Mouse (Mus musculus): Measurements from ENCODE around the gene Smc1b. TPM values are rescaled to one million over a fixed set of nuclear protein-coding genes. Genes with fewer than 3 reads are reported as not detected.

Gene Smc1b
- polyA plus RNA-seq, 1 experiment from 2014 or later, result 0.21 TPM

DNA sequence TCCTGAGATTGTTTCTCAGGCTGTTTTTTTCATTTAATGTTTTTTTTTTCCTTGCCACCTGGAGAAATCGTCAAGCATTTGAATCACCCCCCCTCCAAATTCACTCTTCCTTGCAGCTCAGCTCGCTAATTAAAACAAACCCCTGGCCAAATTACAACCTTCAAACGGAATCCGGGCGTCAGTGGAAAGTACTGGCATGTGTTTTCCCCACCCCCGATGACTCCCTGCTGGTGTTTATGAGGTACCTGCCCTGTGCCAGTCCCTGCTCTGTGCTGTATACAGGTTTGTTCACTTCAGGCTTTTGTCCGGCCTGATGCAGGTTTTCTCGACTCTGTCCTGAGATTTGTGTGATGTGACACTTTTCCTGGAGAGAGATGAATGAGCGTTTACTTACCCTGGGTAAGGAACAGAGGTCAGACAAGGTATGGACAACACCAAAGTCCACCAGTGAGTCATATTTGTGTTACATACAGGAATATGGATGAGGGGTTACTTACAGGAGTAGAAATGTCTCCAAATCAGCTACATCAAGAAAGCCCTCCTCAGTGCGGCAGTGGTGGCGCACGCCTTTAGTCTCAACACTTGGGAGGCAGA lies 35.4 kb upstream of the Smc1b start:
- 58% methylated on average over 12 of the region's 12 CpGs for WGBS (ENCODE audit: insufficient replicate concordance)
- H3K36me3 ChIP-seq (ENCODE audit: control insufficient read depth, insufficient read depth), result no peaks in the 10 kb centered on the region
- no peak overlapping the region for H3K9ac ChIP-seq (ENCODE audit: low read depth, low read length)
- H3K27me3 ChIP-seq (ENCODE audit: control insufficient read depth, insufficient read depth, low read depth, low read length), result no peaks in the 10 kb centered on the region
- no peak overlapping the region for H3K4me3 ChIP-seq (ENCODE audit: low read depth, low read length)
- no peak for ATAC-seq (ENCODE audit: low read depth)
- no peak overlapping the region for H3K27ac ChIP-seq (ENCODE audit: low read length)
- H3K4me2 ChIP-seq (ENCODE audit: low read depth, low read length), result no peak overlapping the region
- no peaks in the 10 kb centered on the region for H3K9me3 ChIP-seq (replicated peaks; ENCODE audit: control insufficient read depth, low read length)
- no peaks in the 10 kb centered on the region for H3K4me1 ChIP-seq (ENCODE audit: control insufficient read depth, low read depth, low read length)

- Histone ChIP-seq H3K27me3 (ENCODE audit: control insufficient read depth, insufficient read depth, low read depth, low read length) (no peaks in the 10 kb centered on the region), H3K9me3 (replicated peaks; ENCODE audit: control insufficient read depth, low read length) (no peaks in the 10 kb centered on the region), H3K27ac (ENCODE audit: low read length) (no peak overlapping the region), H3K4me2 (ENCODE audit: low read depth, low read length) (no peak overlapping the region), H3K36me3 (ENCODE audit: control insufficient read depth, insufficient read depth) (no peaks in the 10 kb centered on the region), H3K9ac (ENCODE audit: low read depth, low read length) (no peak overlapping the region), H3K4me3 (ENCODE audit: low read depth, low read length) (no peak overlapping the region), H3K4me1 (ENCODE audit: control insufficient read depth, low read depth, low read length) (no peaks in the 10 kb centered on the region)
- WGBS (ENCODE audit: insufficient replicate concordance), result 31% methylated on average over 11 of the region's 11 CpGs
- no peak for ATAC-seq (ENCODE audit: low read depth)
Measured at GRCm38 (mm10) chr15:85166433-85166933, 34.7 kb upstream of the Smc1b start.

DNA sequence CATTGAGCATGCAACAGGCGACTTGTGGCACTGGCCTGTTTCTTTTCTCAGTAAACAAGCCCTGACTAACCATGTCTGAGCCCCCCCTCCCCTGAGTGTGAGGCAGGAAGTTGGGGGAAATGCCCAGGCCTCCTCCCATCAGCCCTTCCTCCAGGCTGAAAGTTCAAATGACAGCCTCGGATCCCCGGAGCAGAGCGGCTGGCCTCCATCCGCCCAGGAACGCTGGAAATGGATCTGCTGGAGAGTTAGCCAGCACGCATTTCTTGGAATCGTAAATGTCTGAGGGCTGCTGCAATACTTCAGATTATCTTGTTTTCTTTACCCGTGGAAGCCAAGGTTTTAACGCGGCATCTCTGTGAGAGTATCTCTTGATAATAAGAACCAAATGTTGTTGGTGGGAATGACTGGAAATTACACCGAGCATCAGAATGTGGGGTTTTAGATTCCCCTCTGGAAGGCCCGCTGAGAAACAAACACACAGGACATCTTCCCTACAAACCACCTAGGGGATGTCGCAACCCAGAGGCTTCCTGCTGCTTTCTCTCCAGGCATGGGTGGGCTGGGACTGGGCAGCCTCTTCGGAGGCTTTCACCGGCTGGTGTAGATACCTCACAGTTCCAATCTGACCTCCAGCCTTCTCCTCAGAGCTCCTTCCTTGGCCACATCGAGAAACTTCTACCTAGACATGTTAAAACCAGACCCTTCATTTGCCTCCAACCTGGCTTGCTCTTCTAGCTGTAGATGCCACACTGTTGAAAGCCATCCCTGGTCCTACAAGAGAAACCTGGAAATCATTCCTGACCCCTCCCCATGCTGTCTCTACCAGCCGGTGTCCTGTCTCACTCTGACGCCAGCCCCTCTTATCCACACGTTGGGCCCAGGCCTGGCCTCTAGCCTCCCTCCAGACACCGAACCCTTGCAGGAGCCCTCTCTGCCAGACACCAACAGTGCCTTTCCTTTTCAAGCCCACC lies 31.2 kb upstream of the Smc1b start:
- H3K9ac ChIP-seq (ENCODE audit: low read depth, low read length), result no peak overlapping the region
- no peak overlapping the region for H3K4me3 ChIP-seq (ENCODE audit: low read depth, low read length)
- no peaks in the 10 kb centered on the region for H3K4me1 ChIP-seq (ENCODE audit: control insufficient read depth, low read depth, low read length)
- no peak for ATAC-seq (ENCODE audit: low read depth)
- no peaks in the 10 kb centered on the region for H3K36me3 ChIP-seq (ENCODE audit: control insufficient read depth, insufficient read depth)
- H3K9me3 ChIP-seq (replicated peaks; ENCODE audit: control insufficient read depth, low read length), result no peaks in the 10 kb centered on the region
- H3K27ac ChIP-seq (ENCODE audit: low read length), result no peak overlapping the region
- no peaks in the 10 kb centered on the region for H3K27me3 ChIP-seq (ENCODE audit: control insufficient read depth, insufficient read depth, low read depth, low read length)
- H3K4me2 ChIP-seq (ENCODE audit: low read depth, low read length), result no peak overlapping the region
- 36% methylated on average over 21 of the region's 21 CpGs for WGBS (ENCODE audit: insufficient replicate concordance)

GRCm38 (mm10) chr15:85161416-85161815 lies 29.7 kb upstream of the Smc1b start:
- H3K9me3 ChIP-seq (replicated peaks; ENCODE audit: control insufficient read depth, low read length), result no peaks in the 10 kb centered on the region
- no peaks in the 10 kb centered on the region for H3K27me3 ChIP-seq (ENCODE audit: control insufficient read depth, insufficient read depth, low read depth, low read length)
- H3K4me2 ChIP-seq (ENCODE audit: low read depth, low read length), result no peak overlapping the region
- H3K36me3 ChIP-seq (ENCODE audit: control insufficient read depth, insufficient read depth), result no peaks in the 10 kb centered on the region
- no peak overlapping the region for H3K9ac ChIP-seq (ENCODE audit: low read depth, low read length)
- no peak for ATAC-seq (ENCODE audit: low read depth)
- no peak overlapping the region for H3K4me3 ChIP-seq (ENCODE audit: low read depth, low read length)
- H3K4me1 ChIP-seq (ENCODE audit: control insufficient read depth, low read depth, low read length), result no peaks in the 10 kb centered on the region
- no peak overlapping the region for H3K27ac ChIP-seq (ENCODE audit: low read length)

DNA sequence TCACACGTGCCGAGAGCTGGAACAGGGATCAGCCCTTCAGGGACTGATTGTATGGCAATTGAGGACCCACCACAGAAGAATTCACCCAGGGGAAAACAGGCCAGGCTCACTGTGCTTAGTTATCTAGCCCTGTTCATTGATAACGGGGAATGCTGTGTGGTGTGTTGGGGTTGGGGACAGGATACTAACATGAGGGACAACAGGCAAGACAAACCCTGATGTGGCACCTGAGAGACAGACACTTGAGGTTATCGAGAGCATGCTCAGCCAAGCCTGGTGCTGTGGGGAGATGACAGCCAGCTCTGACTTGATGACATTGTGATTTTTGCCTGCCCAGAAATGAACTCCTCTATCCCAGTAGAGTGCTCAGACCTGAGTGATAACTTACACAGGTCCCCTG lies 24.4 kb upstream of the Smc1b start:
- no peak overlapping the region for H3K4me3 ChIP-seq (ENCODE audit: low read depth, low read length)
- no peaks in the 10 kb centered on the region for H3K4me1 ChIP-seq (ENCODE audit: control insufficient read depth, low read depth, low read length)
- H3K9ac ChIP-seq (ENCODE audit: low read depth, low read length), result no peak overlapping the region

DNA sequence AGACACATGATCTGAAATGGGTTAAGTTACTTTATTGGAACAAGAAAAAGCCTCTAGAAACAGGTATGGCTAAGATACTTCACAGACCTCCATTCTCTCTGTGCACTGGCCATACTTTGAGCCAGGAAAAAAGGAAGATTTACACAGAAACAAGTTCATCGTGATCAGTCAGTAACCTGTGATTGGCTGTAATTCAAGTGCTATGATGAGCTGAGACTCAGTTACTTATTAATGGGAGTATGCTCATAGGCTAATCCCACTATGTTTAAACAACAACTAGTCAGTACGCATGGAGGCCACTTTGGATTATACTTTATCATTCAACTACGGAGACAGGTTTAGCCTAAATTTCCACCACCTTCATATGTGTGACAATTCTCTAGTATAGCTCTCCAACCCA lies 22.3 kb upstream of the Smc1b start:
- Histone ChIP-seq H3K27ac (ENCODE audit: low read length) (no peak overlapping the region), H3K9me3 (replicated peaks; ENCODE audit: control insufficient read depth, low read length) (no peaks in the 10 kb centered on the region), H3K4me2 (ENCODE audit: low read depth, low read length) (no peak overlapping the region), H3K4me3 (ENCODE audit: low read depth, low read length) (no peak overlapping the region), H3K36me3 (ENCODE audit: control insufficient read depth, insufficient read depth) (no peaks in the 10 kb centered on the region), H3K4me1 (ENCODE audit: control insufficient read depth, low read depth, low read length) (no peaks in the 10 kb centered on the region), H3K27me3 (ENCODE audit: control insufficient read depth, insufficient read depth, low read depth, low read length) (no peaks in the 10 kb centered on the region), H3K9ac (ENCODE audit: low read depth, low read length) (no peak overlapping the region)
- no peak for ATAC-seq (ENCODE audit: low read depth)
- WGBS (ENCODE audit: insufficient replicate concordance), result 48% methylated on average over 3 of the region's 3 CpGs

More for the DNA sequence above, 24.4 kb upstream of the Smc1b start:
- 52% methylated on average over 4 of the region's 4 CpGs for WGBS (ENCODE audit: insufficient replicate concordance)
- no peaks in the 10 kb centered on the region for H3K9me3 ChIP-seq (replicated peaks; ENCODE audit: control insufficient read depth, low read length)
- H3K36me3 ChIP-seq (ENCODE audit: control insufficient read depth, insufficient read depth), result no peaks in the 10 kb centered on the region
- no peak overlapping the region for H3K27ac ChIP-seq (ENCODE audit: low read length)
- H3K27me3 ChIP-seq (ENCODE audit: control insufficient read depth, insufficient read depth, low read depth, low read length), result no peaks in the 10 kb centered on the region
- no peak for ATAC-seq (ENCODE audit: low read depth)
- H3K4me2 ChIP-seq (ENCODE audit: low read depth, low read length), result no peak overlapping the region

- H3K27me3 ChIP-seq (ENCODE audit: control insufficient read depth, insufficient read depth, low read depth, low read length), result no peaks in the 10 kb centered on the region
- no peak overlapping the region for H3K9ac ChIP-seq (ENCODE audit: low read depth, low read length)
- no peaks in the 10 kb centered on the region for H3K9me3 ChIP-seq (replicated peaks; ENCODE audit: control insufficient read depth, low read length)
- H3K4me2 ChIP-seq (ENCODE audit: low read depth, low read length), result no peak overlapping the region
- no peaks in the 10 kb centered on the region for H3K36me3 ChIP-seq (ENCODE audit: control insufficient read depth, insufficient read depth)
- no peak for ATAC-seq (ENCODE audit: low read depth)
- no peak overlapping the region for H3K4me3 ChIP-seq (ENCODE audit: low read depth, low read length)
- 48% methylated on average over 3 of the region's 3 CpGs for WGBS (ENCODE audit: insufficient replicate concordance)
- no peaks in the 10 kb centered on the region for H3K4me1 ChIP-seq (ENCODE audit: control insufficient read depth, low read depth, low read length)
- no peak overlapping the region for H3K27ac ChIP-seq (ENCODE audit: low read length)
Measured at GRCm38 (mm10) chr15:85152577-85152976, 20.8 kb upstream of the Smc1b start.

- no peaks in the 10 kb centered on the region for H3K9me3 ChIP-seq (replicated peaks; ENCODE audit: control insufficient read depth, low read length)
- no peak for ATAC-seq (ENCODE audit: low read depth)
- no peak overlapping the region for H3K27ac ChIP-seq (ENCODE audit: low read length)
- no peaks in the 10 kb centered on the region for H3K4me1 ChIP-seq (ENCODE audit: control insufficient read depth, low read depth, low read length)
- H3K27me3 ChIP-seq (ENCODE audit: control insufficient read depth, insufficient read depth, low read depth, low read length), result no peaks in the 10 kb centered on the region
- 20% methylated on average over 13 of the region's 13 CpGs for WGBS (ENCODE audit: insufficient replicate concordance)
- H3K4me2 ChIP-seq (ENCODE audit: low read depth, low read length), result no peak overlapping the region
- H3K9ac ChIP-seq (ENCODE audit: low read depth, low read length), result no peak overlapping the region
- H3K4me3 ChIP-seq (ENCODE audit: low read depth, low read length), result no peak overlapping the region
- no peaks in the 10 kb centered on the region for H3K36me3 ChIP-seq (ENCODE audit: control insufficient read depth, insufficient read depth)
Measured at GRCm38 (mm10) chr15:85151433-85151918, 19.7 kb upstream of the Smc1b start.

GRCm38 (mm10) chr15:85144249-85144648 lies 12.5 kb upstream of the Smc1b start:
- Histone ChIP-seq H3K27me3 (ENCODE audit: control insufficient read depth, insufficient read depth, low read depth, low read length) (no peaks in the 10 kb centered on the region), H3K27ac (ENCODE audit: low read length) (no peak overlapping the region), H3K4me2 (ENCODE audit: low read depth, low read length) (no peak overlapping the region), H3K9me3 (replicated peaks; ENCODE audit: control insufficient read depth, low read length) (no peaks in the 10 kb centered on the region), H3K4me3 (ENCODE audit: low read depth, low read length) (no peak overlapping the region), H3K36me3 (ENCODE audit: control insufficient read depth, insufficient read depth) (no peaks in the 10 kb centered on the region), H3K4me1 (ENCODE audit: control insufficient read depth, low read depth, low read length) (no peaks in the 10 kb centered on the region), H3K9ac (ENCODE audit: low read depth, low read length) (no peak overlapping the region)
- WGBS (ENCODE audit: insufficient replicate concordance), result 61% methylated on average over 5 of the region's 5 CpGs
- no peak for ATAC-seq (ENCODE audit: low read depth)
